Mouse (Mus musculus) lung, embryonic 14.5 days (tissue): ENCODE measurements around the gene Med31. TPM values are rescaled to one million over a fixed set of nuclear protein-coding genes. Genes with fewer than 3 reads are reported as not detected.
"Not testable (repeated sequence)": the region's sequence is repeated elsewhere in the genome, so short reads cannot be mapped to it uniquely, and the experiment has no call there.

Source experiments
- ATAC-seq: fragments of 200-750 bp; cut with Nextera tagmentation; 2 replicates; pipeline ENCODE4 v1.8.0; 2017; ENCODE audit warnings: mild to moderate bottlenecking, moderate TSS enrichment, moderate library complexity; ENCODE audit not compliant: insufficient read depth
- DNase-seq: peaks from one replicate; pipeline ENCODE4 v3.0.0-alpha.2; 2015
- H3K27ac ChIP-seq: fragments of 300-500 bp; sonication (generic); 2 replicates; pipeline ENCODE4 v1.5.1; 2014; ENCODE audit warnings: low read depth, mild to moderate bottlenecking, moderate library complexity
- H3K27me3 ChIP-seq: fragments of 300-500 bp; sonication (generic); 2 replicates; pipeline ENCODE4 v1.6.1; 2014; ENCODE audit warnings: low read length, control low read depth; ENCODE audit not compliant: insufficient read depth
- H3K36me3 ChIP-seq: fragments of 300-500 bp; sonication (generic); 2 replicates; pipeline ENCODE4 v1.6.1; 2014; ENCODE audit warnings: control low read depth; ENCODE audit not compliant: insufficient read depth
- H3K4me1 ChIP-seq: fragments of 300-500 bp; sonication (generic); 2 replicates; pipeline ENCODE4 v1.6.1; 2014; ENCODE audit warnings: antibody characterized with exemption, control low read depth; ENCODE audit not compliant: insufficient read depth
- H3K4me2 ChIP-seq: fragments of 300-500 bp; sonication (generic); 2 replicates; pipeline ENCODE4 v1.6.1; 2014; ENCODE audit warnings: mild to moderate bottlenecking
- H3K4me3 ChIP-seq: fragments of 300-500 bp; sonication (generic); 2 replicates; pipeline ENCODE4 v1.5.1; 2014; ENCODE audit warnings: low read depth, low read length
- H3K9ac ChIP-seq: fragments of 300-500 bp; sonication (generic); 2 replicates; pipeline ENCODE4 v1.6.1; 2014
- H3K9me3 ChIP-seq: fragments of 300-500 bp; sonication (generic); 2 replicates; pipeline ENCODE4 v1.6.1; 2016; ENCODE audit warnings: low read depth, low read length, control low read depth
- CTCF ChIP-seq: IDR thresholded peaks from 2 replicates; pipeline ENCODE4 v1.5.1; 2016; ENCODE audit warnings: antibody characterized with exemption, low read depth
- WGBS: fragments of 180-500 bp; shearing (Covaris S2); extraction: QIAGEN DNeasy Blood & Tissue Kit; methylation state at CpG from one replicate; pipeline ENCODE4 v1.1.7; 2014; 5-methylcytosine and 5-hydroxymethylcytosine counted together
- polyA plus RNA-seq: library from polyadenylated mRNA; unstranded; fragments of >200 nt; fragmentation: Nextera tagmentation; extraction: Ambion mirVana; gene quantifications from 2 replicates; pipeline ENCODE4 v1.2.1, GENCODE M21; 2014

The Med31 gene
- polyA plus RNA-seq, 1 experiment from 2014 or later = 38.9 TPM

GRCm38 (mm10) chr11:72175966-72176365, 39.4 kb downstream of the Med31 start:
- ATAC-seq = no peak
- Histone ChIP-seq H3K36me3 (peaks cover 57% of the 10 kb centered on the region), H3K4me2 (no peak overlapping the region), H3K27me3 (no peaks in the 10 kb centered on the region), H3K9ac (no peak overlapping the region), H3K27ac (no peak overlapping the region), H3K4me3 (no peak overlapping the region), H3K9me3 (no peaks in the 10 kb centered on the region), H3K4me1 (no peaks in the 10 kb centered on the region)
- DNase-seq = no peak
- WGBS = 85% methylated on average over 5 of the region's 5 CpGs
- no peak for TF ChIP-seq CTCF

- H3K4me3 ChIP-seq = no peak overlapping the region
- H3K4me1 ChIP-seq = no peaks in the 10 kb centered on the region
- TF ChIP-seq CTCF = no peak
- ATAC-seq (no peak), DNase-seq (no peak)
- H3K27ac ChIP-seq = no peak overlapping the region
- no peaks in the 10 kb centered on the region for H3K9me3 ChIP-seq
- no peak overlapping the region for H3K4me2 ChIP-seq
- 89% methylated on average over 6 of the region's 6 CpGs for WGBS
- no peaks in the 10 kb centered on the region for H3K27me3 ChIP-seq
- H3K9ac ChIP-seq = no peak overlapping the region
- peaks cover 61% of the 10 kb centered on the region for H3K36me3 ChIP-seq
Measured at GRCm38 (mm10) chr11:72174721-72175120, 40.7 kb downstream of the Med31 start.

- H3K36me3 ChIP-seq = peaks cover 69% of the 10 kb centered on the region
- no peak overlapping the region for H3K4me2 ChIP-seq
- no peaks in the 10 kb centered on the region for H3K4me1 ChIP-seq
- no peak overlapping the region for H3K27ac ChIP-seq
- TF ChIP-seq CTCF = no peak
- DNase-seq = no peak
- WGBS = 79% methylated on average over 5 of the region's 5 CpGs
- H3K9me3 ChIP-seq = no peaks in the 10 kb centered on the region
- no peak overlapping the region for H3K9ac ChIP-seq
- H3K4me3 ChIP-seq = no peak overlapping the region
- ATAC-seq = no peak
- H3K27me3 ChIP-seq = no peaks in the 10 kb centered on the region
Measured at GRCm38 (mm10) chr11:72173506-72173905, 41.9 kb downstream of the Med31 start.

- H3K9me3 ChIP-seq, H3K27ac ChIP-seq, H3K4me3 ChIP-seq, H3K4me2 ChIP-seq, H3K4me1 ChIP-seq, ATAC-seq, H3K27me3 ChIP-seq, DNase-seq, H3K9ac ChIP-seq: not testable (repeated sequence)
- H3K36me3 ChIP-seq = peaks cover 62% of the 10 kb centered on the region
- WGBS = 73% methylated on average over 4 of the region's 4 CpGs
Measured at GRCm38 (mm10) chr11:72171906-72172305, 43.5 kb downstream of the Med31 start.

- peaks cover 63% of the 10 kb centered on the region for H3K36me3 ChIP-seq
Measured at GRCm38 (mm10) chr11:72169871-72170270, 45.5 kb downstream of the Med31 start.

GRCm38 (mm10) chr11:72163198-72163597, 52.2 kb downstream of the Med31 start:
- H3K4me2 ChIP-seq = no peak overlapping the region
- H3K9me3 ChIP-seq = no peaks in the 10 kb centered on the region
- H3K27ac ChIP-seq = no peak overlapping the region
- DNase-seq (no peak), ATAC-seq (no peak)
- no peaks in the 10 kb centered on the region for H3K27me3 ChIP-seq
- H3K36me3 ChIP-seq = peaks cover 61% of the 10 kb centered on the region
- 91% methylated on average over 2 of the region's 2 CpGs for WGBS
- H3K4me1 ChIP-seq = no peaks in the 10 kb centered on the region
- no peak overlapping the region for H3K9ac ChIP-seq
- no peak overlapping the region for H3K4me3 ChIP-seq
- no peak for TF ChIP-seq CTCF

More at GRCm38 (mm10) chr11:72169871-72170270, 45.5 kb downstream of the Med31 start:
- H3K27ac ChIP-seq = no peak overlapping the region
- no peaks in the 10 kb centered on the region for H3K9me3 ChIP-seq
- H3K27me3 ChIP-seq = no peaks in the 10 kb centered on the region
- no peak overlapping the region for H3K4me2 ChIP-seq
- 61% methylated on average over 4 of the region's 4 CpGs for WGBS
- no peak overlapping the region for H3K9ac ChIP-seq
- ATAC-seq = no peak
- no peak overlapping the region for H3K4me3 ChIP-seq
- DNase-seq = no peak
- no peaks in the 10 kb centered on the region for H3K4me1 ChIP-seq
- TF ChIP-seq CTCF = no peak

Other genes with a start within 250 kb of the Med31 start
- gene Aipl1, start 178.1 kb downstream of the Med31 start, polyA plus RNA-seq = 0.20 and 0.38 TPM in 2 replicates
- 158 and 165 TPM in 2 replicates for gene Pimreg, start 173.6 kb downstream of the Med31 start, polyA plus RNA-seq
- gene Pitpnm3, start 79.8 kb downstream of the Med31 start, polyA plus RNA-seq = 0.89 and 1.0 TPM in 2 replicates
- not detected in 2 replicates for gene Gm43951, start 8.8 kb downstream of the Med31 start, polyA plus RNA-seq
- gene 4933427D14Rik, start 8.1 kb downstream of the Med31 start, polyA plus RNA-seq = 14.3 and 18.3 TPM in 2 replicates
- gene Txndc17, start 8.0 kb downstream of the Med31 start, polyA plus RNA-seq = 182 and 190 TPM in 2 replicates
- gene Slc13a5, start 51.6 kb upstream of the Med31 start, polyA plus RNA-seq = not detected in 2 replicates
- gene Xaf1, start 86.0 kb upstream of the Med31 start, polyA plus RNA-seq = 2.8 and 3.5 TPM in 2 replicates
- not detected in 2 replicates for gene Fbxo39, start 98.9 kb upstream of the Med31 start, polyA plus RNA-seq
- gene Tekt1, start 146.8 kb upstream of the Med31 start, polyA plus RNA-seq = 6.1 and 6.5 TPM in 2 replicates
- gene Smtnl2, start 196.1 kb upstream of the Med31 start, polyA plus RNA-seq = 107 and 122 TPM in 2 replicates
- gene Ggt6, start 219.9 kb upstream of the Med31 start, polyA plus RNA-seq = not detected in 2 replicates
- gene Mybbp1a, start 225.8 kb upstream of the Med31 start, polyA plus RNA-seq = 157 and 161 TPM in 2 replicates